Mouse (Mus musculus): ENCODE measurements around the gene Adm. TPM values are rescaled to one million over a fixed set of nuclear protein-coding genes. Genes with fewer than 3 reads are reported as not detected.

Gene Adm
- polyA plus RNA-seq, 1 experiment, result 3.3 TPM

GRCm38 (mm10) chr7:110624961-110625360 is 2.5 kb upstream of the Adm start:
- peaks cover 10% of the 10 kb centered on the region for H3K4me1 ChIP-seq (ENCODE audit: control insufficient read depth, insufficient read depth, low read length)
- 80% methylated on average over 13 of the region's 13 CpGs for WGBS
- DNase-seq, result no peak
- TF ChIP-seq POLR2A (IDR thresholded peaks at IDR 0.05; ENCODE audit: borderline replicate concordance, insufficient read depth, low read length), result no peak
- TF ChIP-seq CTCF (IDR thresholded peaks at IDR 0.05; ENCODE audit: borderline replicate concordance, insufficient read depth, low read depth, low read length), result no peak
- H3K27ac ChIP-seq (ENCODE audit: insufficient read depth, low read length), result no peak overlapping the region
- no peak overlapping the region for H3K4me3 ChIP-seq (replicated peaks; ENCODE audit: insufficient read depth, low read depth, low read length)
- no peaks in the 10 kb centered on the region; the same call in 1 of the 2 replicates for H3K27me3 ChIP-seq (ENCODE audit: control insufficient read depth, insufficient read depth, low read length)

DNA sequence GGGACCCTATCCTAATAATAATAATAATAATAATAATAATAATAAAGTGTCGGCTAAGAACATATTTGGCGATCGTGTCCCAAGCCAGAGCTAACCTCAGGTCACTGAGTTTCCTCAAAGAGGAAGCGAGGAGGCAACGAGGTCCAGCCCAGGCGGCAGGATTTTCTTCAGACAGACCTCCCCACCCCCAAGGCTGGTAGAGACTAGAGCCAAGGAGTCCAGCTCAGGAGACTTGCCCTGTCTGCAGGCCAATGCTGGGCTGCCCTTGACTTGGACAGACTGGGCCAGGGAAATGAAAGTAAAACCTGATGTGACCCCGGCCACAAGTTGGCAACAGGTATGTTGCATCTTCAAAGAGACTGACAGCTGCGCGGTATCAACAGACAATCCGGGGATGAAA is 2.0 kb upstream of the Adm start:
- H3K4me3 ChIP-seq (replicated peaks; ENCODE audit: insufficient read depth, low read depth, low read length), result no peak overlapping the region
- WGBS, result 81% methylated on average over 10 of the region's 10 CpGs
- no peak for DNase-seq
- no peaks in the 10 kb centered on the region; the same call in 1 of the 2 replicates for H3K27me3 ChIP-seq (ENCODE audit: control insufficient read depth, insufficient read depth, low read length)
- H3K27ac ChIP-seq (ENCODE audit: insufficient read depth, low read length), result no peak overlapping the region
- H3K4me1 ChIP-seq (ENCODE audit: control insufficient read depth, insufficient read depth, low read length), result peaks cover 10% of the 10 kb centered on the region
- no peak for TF ChIP-seq POLR2A (IDR thresholded peaks at IDR 0.05; ENCODE audit: borderline replicate concordance, insufficient read depth, low read length)
- TF ChIP-seq CTCF (IDR thresholded peaks at IDR 0.05; ENCODE audit: borderline replicate concordance, insufficient read depth, low read depth, low read length), result no peak

DNA sequence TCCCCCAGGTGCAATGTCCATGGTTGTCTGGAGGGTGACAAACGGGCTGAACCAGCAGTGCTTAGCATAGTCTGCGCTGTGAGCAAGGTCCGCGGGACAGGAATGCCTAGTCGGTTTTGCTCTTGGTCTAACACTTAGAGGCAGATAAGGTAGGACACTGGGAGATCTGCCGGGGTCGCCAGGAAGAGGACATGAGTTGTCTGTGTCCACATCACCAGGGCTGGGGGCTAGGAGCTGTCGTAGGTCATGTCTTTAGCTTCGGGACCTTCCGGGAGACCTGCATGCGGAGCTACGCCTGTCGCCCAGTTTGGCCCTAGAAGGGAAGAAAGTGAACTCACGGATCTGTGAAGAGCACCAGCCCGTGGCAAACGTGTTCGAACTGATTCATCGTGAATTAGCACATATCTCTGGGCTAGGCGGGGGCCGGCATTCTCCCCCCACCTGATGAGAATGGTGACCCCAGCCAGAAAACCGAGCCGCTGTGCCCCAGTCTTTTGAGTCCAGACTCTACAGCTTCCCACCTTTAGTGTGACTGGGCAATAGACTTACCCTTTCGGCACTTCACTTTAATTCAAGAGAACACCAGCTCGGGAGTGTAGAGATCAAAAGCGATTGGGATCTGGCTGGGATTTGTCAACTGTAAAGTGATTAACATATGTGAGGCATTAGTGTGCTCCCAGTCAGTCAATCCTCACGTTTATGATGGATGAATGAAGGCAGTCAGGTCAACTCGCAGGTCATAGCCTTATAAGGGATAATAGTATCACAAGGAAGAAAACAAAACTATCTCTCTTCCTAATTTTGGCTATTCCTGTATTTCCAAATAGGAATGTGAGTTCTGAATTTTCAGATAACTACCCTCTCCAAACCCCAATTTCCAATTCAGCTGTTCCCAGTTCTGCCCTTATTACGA is 1.0 kb upstream of the Adm start:
- Histone ChIP-seq H3K27ac (ENCODE audit: insufficient read depth, low read length) (no peak overlapping the region), H3K4me1 (ENCODE audit: control insufficient read depth, insufficient read depth, low read length) (peaks cover 10% of the 10 kb centered on the region), H3K4me3 (replicated peaks; ENCODE audit: insufficient read depth, low read depth, low read length) (no peak overlapping the region), H3K27me3 (ENCODE audit: control insufficient read depth, insufficient read depth, low read length) (no peaks in the 10 kb centered on the region; the same call in 1 of the 2 replicates)
- peak in 1 of 2 experiments; percentile 27 for DNase-seq
- no peak for TF ChIP-seq POLR2A (IDR thresholded peaks at IDR 0.05; ENCODE audit: borderline replicate concordance, insufficient read depth, low read length)
- 25% methylated on average over 28 of the region's 28 CpGs for WGBS

DNA sequence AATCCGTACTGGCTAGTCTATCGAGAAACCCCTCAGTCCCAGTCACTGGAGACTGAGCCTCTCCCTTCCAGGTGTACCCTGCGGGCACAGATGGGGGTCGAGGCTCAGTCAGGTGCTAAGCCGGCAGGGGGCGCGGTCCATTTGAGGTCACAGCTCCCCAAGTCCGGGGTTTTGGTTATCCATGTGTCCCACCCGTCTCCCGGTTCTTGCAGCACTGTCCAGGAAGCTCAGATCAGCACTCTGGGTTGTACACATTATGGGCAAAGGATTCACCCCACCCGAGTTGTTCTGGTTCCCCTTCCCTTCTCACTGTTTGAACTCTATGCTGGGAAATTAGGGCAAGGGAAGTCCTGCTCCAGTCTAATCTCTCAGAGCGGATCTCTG is 370 bp upstream of the Adm start:
- DNase-seq, result peak; percentile 10 to 29

DNA sequence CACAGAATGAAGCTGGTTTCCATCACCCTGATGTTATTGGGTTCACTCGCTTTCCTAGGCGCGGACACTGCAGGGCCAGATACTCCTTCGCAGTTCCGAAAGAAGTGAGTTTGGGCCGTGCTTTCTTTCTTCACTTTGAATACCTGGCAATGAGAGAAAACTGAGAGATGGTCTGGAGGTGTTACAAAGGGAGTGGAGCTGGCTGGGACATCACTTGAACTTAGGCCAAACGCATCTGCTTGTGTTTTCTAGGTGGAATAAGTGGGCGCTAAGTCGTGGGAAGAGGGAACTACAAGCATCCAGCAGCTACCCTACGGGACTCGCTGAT is 776 bp downstream of the Adm start:
- DNase-seq, result peak in 1 of 2 experiments; percentile 9
- peaks cover 10% of the 10 kb centered on the region for H3K4me1 ChIP-seq (ENCODE audit: control insufficient read depth, insufficient read depth, low read length)
- no peak overlapping the region for H3K27ac ChIP-seq (ENCODE audit: insufficient read depth, low read length)
- H3K4me3 ChIP-seq (replicated peaks; ENCODE audit: insufficient read depth, low read depth, low read length), result peak overlapping the region; percentile 58
- TF ChIP-seq POLR2A (IDR thresholded peaks at IDR 0.05; ENCODE audit: borderline replicate concordance, insufficient read depth, low read length) (no peak), CTCF (IDR thresholded peaks at IDR 0.05; ENCODE audit: borderline replicate concordance, insufficient read depth, low read depth, low read length) (no peak)
- no peaks in the 10 kb centered on the region; the same call in 1 of the 2 replicates for H3K27me3 ChIP-seq (ENCODE audit: control insufficient read depth, insufficient read depth, low read length)
- 2% methylated on average over 11 of the region's 11 CpGs for WGBS

More for the DNA sequence above, 370 bp upstream of the Adm start:
- no peaks in the 10 kb centered on the region; the same call in 1 of the 2 replicates for H3K27me3 ChIP-seq (ENCODE audit: control insufficient read depth, insufficient read depth, low read length)
- peak overlapping the region; percentile 58 for H3K4me3 ChIP-seq (replicated peaks; ENCODE audit: insufficient read depth, low read depth, low read length)
- peaks cover 10% of the 10 kb centered on the region for H3K4me1 ChIP-seq (ENCODE audit: control insufficient read depth, insufficient read depth, low read length)
- 6% methylated on average over 12 of the region's 12 CpGs for WGBS
- no peak for TF ChIP-seq CTCF (IDR thresholded peaks at IDR 0.05; ENCODE audit: borderline replicate concordance, insufficient read depth, low read depth, low read length)
- no peak for TF ChIP-seq POLR2A (IDR thresholded peaks at IDR 0.05; ENCODE audit: borderline replicate concordance, insufficient read depth, low read length)
- no peak overlapping the region for H3K27ac ChIP-seq (ENCODE audit: insufficient read depth, low read length)

DNA sequence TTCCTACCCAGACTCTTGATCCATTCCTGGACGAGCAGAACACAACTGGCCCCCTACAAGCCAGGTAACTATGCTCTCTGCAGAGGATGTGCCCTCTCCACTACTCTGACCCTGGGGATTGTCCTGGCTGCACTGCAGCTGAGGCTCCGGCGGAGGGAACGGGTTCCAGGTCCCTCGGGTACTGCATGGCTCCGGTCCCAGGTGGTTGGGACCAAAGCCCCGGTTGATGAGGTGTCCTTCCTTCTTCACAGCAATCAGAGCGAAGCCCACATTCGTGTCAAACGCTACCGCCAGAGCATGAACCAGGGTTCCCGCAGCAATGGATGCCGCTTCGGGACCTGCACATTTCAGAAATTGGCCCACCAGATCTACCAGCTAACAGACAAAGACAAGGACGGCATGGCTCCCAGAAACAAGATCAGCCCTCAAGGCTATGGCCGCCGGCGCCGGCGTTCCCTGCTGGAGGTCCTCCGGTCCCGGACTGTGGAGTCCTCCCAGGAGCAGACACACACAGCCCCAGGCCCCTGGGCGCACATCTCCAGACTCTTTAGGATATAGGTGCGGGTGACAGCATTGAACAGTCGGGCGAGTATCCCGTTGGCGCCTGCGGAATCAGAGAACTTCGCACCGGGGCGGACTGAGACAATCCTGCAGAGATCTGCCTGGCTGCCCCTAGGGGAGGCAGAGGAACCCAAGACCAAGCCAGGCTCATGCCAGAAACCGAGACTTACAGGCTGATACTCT is 1.3 kb downstream of the Adm start:
- no peaks in the 10 kb centered on the region; the same call in 1 of the 2 replicates for H3K27me3 ChIP-seq (ENCODE audit: control insufficient read depth, insufficient read depth, low read length)
- H3K27ac ChIP-seq (ENCODE audit: insufficient read depth, low read length), result no peak overlapping the region
- H3K4me1 ChIP-seq (ENCODE audit: control insufficient read depth, insufficient read depth, low read length), result peaks cover 10% of the 10 kb centered on the region
- DNase-seq, result peak; percentile 30 to 59
- TF ChIP-seq CTCF (IDR thresholded peaks at IDR 0.05; ENCODE audit: borderline replicate concordance, insufficient read depth, low read depth, low read length) (no peak), POLR2A (IDR thresholded peaks at IDR 0.05; ENCODE audit: borderline replicate concordance, insufficient read depth, low read length) (no peak)
- peak overlapping the region; percentile 58 for H3K4me3 ChIP-seq (replicated peaks; ENCODE audit: insufficient read depth, low read depth, low read length)
- WGBS, result 1% methylated on average over 33 of the region's 33 CpGs

- peak overlapping the region; percentile 53 for H3K4me3 ChIP-seq (replicated peaks; ENCODE audit: insufficient read depth, low read depth, low read length)
- no peak overlapping the region for H3K27ac ChIP-seq (ENCODE audit: insufficient read depth, low read length)
- H3K4me1 ChIP-seq (ENCODE audit: control insufficient read depth, insufficient read depth, low read length), result peaks cover 10% of the 10 kb centered on the region
- peak; percentile 80 to 87 for DNase-seq
- TF ChIP-seq POLR2A (IDR thresholded peaks at IDR 0.05; ENCODE audit: borderline replicate concordance, insufficient read depth, low read length) (no peak), CTCF (IDR thresholded peaks at IDR 0.05; ENCODE audit: borderline replicate concordance, insufficient read depth, low read depth, low read length) (peak; percentile 94)
- H3K27me3 ChIP-seq (ENCODE audit: control insufficient read depth, insufficient read depth, low read length), result no peaks in the 10 kb centered on the region; the same call in 1 of the 2 replicates
- 8% methylated on average over 36 of the region's 36 CpGs for WGBS
Measured at GRCm38 (mm10) chr7:110629892-110630666, 2.6 kb downstream of the Adm start.
